Mouse (Mus musculus): ENCODE measurements at regions not wholly inside any gene's neighbourhood (a gene's known extent, or its start where the extent isn't known, plus 50 kb on each side); places are given as distances from the start of the nearest gene placed in this dataset.

- Histone ChIP-seq H3K4me2 (ENCODE audit: low read length) (no peak overlapping the region), H3K4me1 (replicated peaks; ENCODE audit: control insufficient read depth, insufficient read depth, low read length) (no peaks in the 10 kb centered on the region), H3K27me3 (replicated peaks; ENCODE audit: control insufficient read depth, insufficient read depth, low read length) (no peaks in the 10 kb centered on the region), H3K27ac (ENCODE audit: low read depth) (no peak overlapping the region), H3K9me3 (ENCODE audit: control insufficient read depth, low read length) (no peaks in the 10 kb centered on the region), H3K4me3 (ENCODE audit: low read depth, low read length) (no peak overlapping the region), H3K36me3 (ENCODE audit: control insufficient read depth, insufficient read depth, low read length) (no peaks in the 10 kb centered on the region), H3K9ac (ENCODE audit: low read length) (no peak overlapping the region)
- DNase-seq (ENCODE audit: low spot score) (no peak), ATAC-seq (replicated peaks; ENCODE audit: low FRiP score, low TSS enrichment, low read depth) (no peak)
- 56% methylated on average over 1 of the region's 1 CpGs for WGBS
Observed at GRCm38 (mm10) chr4:67589501-67589900, 762.1 kb downstream of the Tlr4 start.

GRCm38 (mm10) chr4:67589976-67590727 lies 762.8 kb downstream of the Tlr4 start:
- DNase-seq (ENCODE audit: low spot score) (no peak), ATAC-seq (replicated peaks; ENCODE audit: low FRiP score, low TSS enrichment, low read depth) (no peak)
- WGBS, result 73% methylated on average over 7 of the region's 7 CpGs
- Histone ChIP-seq H3K36me3 (ENCODE audit: control insufficient read depth, insufficient read depth, low read length) (no peaks in the 10 kb centered on the region), H3K27me3 (replicated peaks; ENCODE audit: control insufficient read depth, insufficient read depth, low read length) (no peaks in the 10 kb centered on the region), H3K4me3 (ENCODE audit: low read depth, low read length) (no peak overlapping the region), H3K4me2 (ENCODE audit: low read length) (no peak overlapping the region), H3K9me3 (ENCODE audit: control insufficient read depth, low read length) (no peaks in the 10 kb centered on the region), H3K4me1 (replicated peaks; ENCODE audit: control insufficient read depth, insufficient read depth, low read length) (no peaks in the 10 kb centered on the region), H3K9ac (ENCODE audit: low read length) (no peak overlapping the region), H3K27ac (ENCODE audit: low read depth) (no peak overlapping the region)

GRCm38 (mm10) chr4:67607166-67607565 lies 779.8 kb downstream of the Tlr4 start:
- DNase-seq (ENCODE audit: low spot score) (no peak), ATAC-seq (replicated peaks; ENCODE audit: low FRiP score, low TSS enrichment, low read depth) (no peak)
- Histone ChIP-seq H3K36me3 (ENCODE audit: control insufficient read depth, insufficient read depth, low read length) (no peaks in the 10 kb centered on the region), H3K27ac (ENCODE audit: low read depth) (no peak overlapping the region), H3K9me3 (ENCODE audit: control insufficient read depth, low read length) (no peaks in the 10 kb centered on the region), H3K4me3 (ENCODE audit: low read depth, low read length) (no peak overlapping the region), H3K9ac (ENCODE audit: low read length) (no peak overlapping the region), H3K4me2 (ENCODE audit: low read length) (no peak overlapping the region), H3K27me3 (replicated peaks; ENCODE audit: control insufficient read depth, insufficient read depth, low read length) (no peaks in the 10 kb centered on the region), H3K4me1 (replicated peaks; ENCODE audit: control insufficient read depth, insufficient read depth, low read length) (no peaks in the 10 kb centered on the region)

GRCm38 (mm10) chr4:67614486-67615067 lies 787.2 kb downstream of the Tlr4 start:
- ATAC-seq (replicated peaks; ENCODE audit: low FRiP score, low TSS enrichment, low read depth) (no peak), DNase-seq (ENCODE audit: low spot score) (no peak)
- WGBS, result 68% methylated on average over 5 of the region's 5 CpGs
- Histone ChIP-seq H3K27ac (ENCODE audit: low read depth) (no peak overlapping the region), H3K4me3 (ENCODE audit: low read depth, low read length) (no peak overlapping the region), H3K9ac (ENCODE audit: low read length) (no peak overlapping the region), H3K4me2 (ENCODE audit: low read length) (no peak overlapping the region), H3K9me3 (ENCODE audit: control insufficient read depth, low read length) (no peaks in the 10 kb centered on the region), H3K27me3 (replicated peaks; ENCODE audit: control insufficient read depth, insufficient read depth, low read length) (no peaks in the 10 kb centered on the region), H3K36me3 (ENCODE audit: control insufficient read depth, insufficient read depth, low read length) (no peaks in the 10 kb centered on the region), H3K4me1 (replicated peaks; ENCODE audit: control insufficient read depth, insufficient read depth, low read length) (no peaks in the 10 kb centered on the region)

- H3K9me3 ChIP-seq (ENCODE audit: control insufficient read depth, low read length), result no peaks in the 10 kb centered on the region
- H3K36me3 ChIP-seq (ENCODE audit: control insufficient read depth, insufficient read depth, low read length), result no peaks in the 10 kb centered on the region
- ATAC-seq (replicated peaks; ENCODE audit: low FRiP score, low TSS enrichment, low read depth) (no peak), DNase-seq (ENCODE audit: low spot score) (no peak)
- H3K27ac ChIP-seq (ENCODE audit: low read depth), result no peak overlapping the region
- no peak overlapping the region for H3K4me3 ChIP-seq (ENCODE audit: low read depth, low read length)
- H3K27me3 ChIP-seq (replicated peaks; ENCODE audit: control insufficient read depth, insufficient read depth, low read length), result no peaks in the 10 kb centered on the region
- no peak overlapping the region for H3K4me2 ChIP-seq (ENCODE audit: low read length)
- no peak overlapping the region for H3K9ac ChIP-seq (ENCODE audit: low read length)
- peaks cover 2% of the 10 kb centered on the region; the same call in 1 of the 2 replicates for H3K4me1 ChIP-seq (replicated peaks; ENCODE audit: control insufficient read depth, insufficient read depth, low read length)
Observed at GRCm38 (mm10) chr4:67626641-67627040, 799.3 kb downstream of the Tlr4 start.

- Histone ChIP-seq H3K4me3 (ENCODE audit: low read depth, low read length) (no peak overlapping the region), H3K36me3 (ENCODE audit: control insufficient read depth, insufficient read depth, low read length) (no peaks in the 10 kb centered on the region), H3K4me1 (replicated peaks; ENCODE audit: control insufficient read depth, insufficient read depth, low read length) (no peaks in the 10 kb centered on the region), H3K27me3 (replicated peaks; ENCODE audit: control insufficient read depth, insufficient read depth, low read length) (no peaks in the 10 kb centered on the region), H3K9me3 (ENCODE audit: control insufficient read depth, low read length) (no peaks in the 10 kb centered on the region), H3K4me2 (ENCODE audit: low read length) (no peak overlapping the region), H3K27ac (ENCODE audit: low read depth) (no peak overlapping the region), H3K9ac (ENCODE audit: low read length) (no peak overlapping the region)
- ATAC-seq (replicated peaks; ENCODE audit: low FRiP score, low TSS enrichment, low read depth) (no peak), DNase-seq (ENCODE audit: low spot score) (no peak)
- 64% methylated on average over 2 of the region's 2 CpGs for whole genome bisulfite sequencing
Observed at GRCm38 (mm10) chr4:67646090-67646489, 818.7 kb downstream of the Tlr4 start.

GRCm38 (mm10) chr4:67662122-67662521 lies 834.7 kb downstream of the Tlr4 start:
- Histone ChIP-seq H3K4me2 (ENCODE audit: low read length) (no peak overlapping the region), H3K27ac (ENCODE audit: low read depth) (no peak overlapping the region), H3K9ac (ENCODE audit: low read length) (no peak overlapping the region), H3K4me3 (ENCODE audit: low read depth, low read length) (no peak overlapping the region), H3K27me3 (replicated peaks; ENCODE audit: control insufficient read depth, insufficient read depth, low read length) (no peaks in the 10 kb centered on the region), H3K9me3 (ENCODE audit: control insufficient read depth, low read length) (no peaks in the 10 kb centered on the region), H3K36me3 (ENCODE audit: control insufficient read depth, insufficient read depth, low read length) (no peaks in the 10 kb centered on the region), H3K4me1 (replicated peaks; ENCODE audit: control insufficient read depth, insufficient read depth, low read length) (no peaks in the 10 kb centered on the region)
- ATAC-seq (replicated peaks; ENCODE audit: low FRiP score, low TSS enrichment, low read depth) (no peak), DNase-seq (ENCODE audit: low spot score) (no peak)
- 58% methylated on average over 3 of the region's 3 CpGs for WGBS

GRCm38 (mm10) chr4:67673961-67674360 lies 846.6 kb downstream of the Tlr4 start:
- Histone ChIP-seq H3K27ac (ENCODE audit: low read depth) (no peak overlapping the region), H3K4me3 (ENCODE audit: low read depth, low read length) (no peak overlapping the region), H3K9ac (ENCODE audit: low read length) (no peak overlapping the region), H3K4me1 (replicated peaks; ENCODE audit: control insufficient read depth, insufficient read depth, low read length) (no peaks in the 10 kb centered on the region), H3K27me3 (replicated peaks; ENCODE audit: control insufficient read depth, insufficient read depth, low read length) (no peaks in the 10 kb centered on the region), H3K9me3 (ENCODE audit: control insufficient read depth, low read length) (no peaks in the 10 kb centered on the region), H3K4me2 (ENCODE audit: low read length) (no peak overlapping the region), H3K36me3 (ENCODE audit: control insufficient read depth, insufficient read depth, low read length) (no peaks in the 10 kb centered on the region)
- 75% methylated on average over 1 of the region's 1 CpGs for WGBS
- ATAC-seq (replicated peaks; ENCODE audit: low FRiP score, low TSS enrichment, low read depth) (no peak), DNase-seq (ENCODE audit: low spot score) (no peak)

- H3K4me2 ChIP-seq (ENCODE audit: low read length), result no peak overlapping the region
- WGBS, result 92% methylated on average over 1 of the region's 1 CpGs
- H3K4me3 ChIP-seq (ENCODE audit: low read depth, low read length), result no peak overlapping the region
- no peaks in the 10 kb centered on the region for H3K36me3 ChIP-seq (ENCODE audit: control insufficient read depth, insufficient read depth, low read length)
- no peak overlapping the region for H3K9ac ChIP-seq (ENCODE audit: low read length)
- ATAC-seq (replicated peaks; ENCODE audit: low FRiP score, low TSS enrichment, low read depth), result no peak
- H3K4me1 ChIP-seq (replicated peaks; ENCODE audit: control insufficient read depth, insufficient read depth, low read length), result no peaks in the 10 kb centered on the region
- H3K9me3 ChIP-seq (ENCODE audit: control insufficient read depth, low read length), result no peaks in the 10 kb centered on the region
- DNase-seq (ENCODE audit: low spot score), result no peak
- H3K27me3 ChIP-seq (replicated peaks; ENCODE audit: control insufficient read depth, insufficient read depth, low read length), result no peaks in the 10 kb centered on the region
- H3K27ac ChIP-seq (ENCODE audit: low read depth), result no peak overlapping the region
Observed at GRCm38 (mm10) chr4:67677589-67677988, 850.2 kb downstream of the Tlr4 start.

Measured in intestine, embryonic 14.5 days (tissue).